Mouse (Mus musculus) thymus, adult 2 months (tissue): ENCODE results near the gene Pdlim7.

ENCODE experiments used
- CTCF ChIP-seq: fragments of 200-500 bp; IDR thresholded peaks from 2 replicates; pipeline ENCODE4 v1.5.1; 2012; ENCODE audit warnings: mild to moderate bottlenecking, control low read depth, low read length, moderate library complexity, borderline replicate concordance; ENCODE audit not compliant: control insufficient read depth, poor library complexity, insufficient read depth; ENCODE audit errors: extremely low read depth
- POLR2A ChIP-seq: fragments of 200-500 bp; IDR thresholded peaks from 2 replicates; pipeline ENCODE4 v1.6.1; 2012; ENCODE audit warnings: mild to moderate bottlenecking, low read length, control low read depth, moderate library complexity; ENCODE audit not compliant: control insufficient read depth, poor library complexity, insufficient read depth; ENCODE audit errors: extremely low read depth

DNA sequence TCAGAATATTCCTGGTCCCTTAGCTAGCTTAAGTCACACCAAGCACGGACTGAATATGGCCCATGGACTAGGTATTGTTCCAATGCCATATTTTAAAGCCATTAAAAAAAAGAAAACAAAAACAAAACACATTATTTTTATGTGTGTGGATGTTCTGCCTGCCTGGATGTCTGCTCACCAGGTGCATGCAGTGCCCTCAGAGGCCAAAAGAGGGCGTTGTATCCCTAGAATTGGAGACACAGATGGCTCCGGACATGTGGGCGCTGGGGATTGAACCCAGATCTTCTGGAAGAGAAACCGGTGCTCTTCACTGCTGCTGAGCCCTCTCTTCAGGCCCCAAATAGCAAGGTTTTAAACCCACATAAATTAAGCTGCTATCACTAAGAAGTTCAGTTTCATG is 35.4 kb downstream of the Pdlim7 start:
- TF ChIP-seq POLR2A (no peak), CTCF (no peak)
